Mouse (Mus musculus): ENCODE measurements around the gene Mex3a.

DNA sequence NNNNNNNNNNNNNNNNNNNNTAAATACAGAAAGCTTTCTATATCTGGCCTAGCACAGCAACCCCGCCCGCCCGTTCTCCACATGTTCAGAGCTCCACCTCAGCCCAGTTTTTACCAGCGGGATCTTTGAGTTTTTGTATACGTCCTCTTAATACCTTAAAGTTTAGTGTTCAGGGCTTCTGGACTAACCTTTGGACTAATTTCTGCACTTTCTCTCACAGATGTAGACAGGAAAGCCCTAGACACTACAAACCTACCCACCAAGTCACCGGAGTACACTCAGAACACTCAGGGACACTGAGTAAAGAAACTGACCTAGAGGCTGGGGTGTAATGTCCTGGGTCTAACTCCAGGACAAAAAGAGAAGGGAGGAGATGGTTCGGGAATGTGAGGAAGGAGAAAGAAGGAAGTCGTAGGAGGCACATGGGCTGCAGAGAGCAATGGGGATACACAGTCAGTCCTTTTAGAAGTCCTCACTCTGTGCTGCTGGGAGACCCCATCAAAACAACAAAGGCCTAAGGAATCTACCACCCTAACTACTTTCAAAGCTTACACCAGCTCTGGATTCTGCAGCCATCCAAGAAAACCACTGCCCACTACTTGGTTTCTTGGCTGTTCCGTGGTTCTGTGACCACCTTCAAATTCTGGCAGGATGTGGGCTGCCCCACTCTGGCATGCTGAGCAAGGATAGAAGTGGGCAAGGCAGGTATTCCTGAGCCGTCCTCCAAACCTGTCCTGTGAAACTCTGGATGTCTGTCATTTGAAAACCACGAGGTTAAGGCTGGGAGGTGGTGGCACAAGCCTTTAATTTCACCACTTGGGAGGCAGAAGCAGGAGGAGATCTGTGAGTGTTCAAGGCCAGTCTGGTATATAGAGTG, 38.3 kb upstream of the Mex3a start:
- TF ChIP-seq POLR2A (IDR thresholded peaks at IDR 0.05; ENCODE audit: low read depth, low read length), result 0 out of 2 replicates have a peak, but pooled peaks have one; percentile 27
- TF ChIP-seq CTCF (IDR thresholded peaks at IDR 0.05; ENCODE audit: borderline replicate concordance, insufficient read depth, low read length), result no peak
